Comparison of ENCODE assay signal across 20 mouse cellular contexts in genomic region chr2:166307551-166307950, GRCm38 (mm10).
A peak's percentile ranks its signal among the peaks of the same experiment; 100 is the strongest.
DNase-seq lines count a peak whose midpoint lies in the region; ATAC-seq and TF ChIP-seq lines count a peak whose summit lies in the region.
"Had no signal": no experiment of that assay in that cellular context is flagged by ENCODE, and none has a peak within 500 bp of the region (broad histone marks: within the 10 kb centered on the region; RNA-seq: fewer than 3 reads in every experiment).

No protein-coding gene starts in this region.

- H3K4me2 ChIP-seq in forebrain, embryonic 13.5 days = peak overlapping the region; percentile 5; the same call in 1 of the 2 replicates
- H3K4me2 ChIP-seq in forebrain, embryonic 12.5 days = no peak overlapping the region
- no peak overlapping the region for H3K4me2 ChIP-seq in limb, embryonic 13.5 days (replicated peaks)
- no peak overlapping the region for H3K4me2 ChIP-seq in hindbrain, postnatal 0 days (ENCODE audit: low read depth, low read length)
- H3K4me2 ChIP-seq: heart, embryonic 13.5 days; intestine, embryonic 15.5 days had no signal

- DNase-seq in limb, embryonic 10.5 days (ENCODE audit: low spot score) = no peak
- DNase-seq in retina, postnatal 1 day = peak; percentile 79
- DNase-seq in retina, embryonic 14.5 days (ENCODE audit: low spot score) = no peak
- DNase-seq in hindbrain, postnatal 0 days (ENCODE audit: low spot score) = peak; percentile 23
- DNase-seq in yolk sac, embryonic 10.5 days (ENCODE audit: low spot score) = no peak
- DNase-seq: adrenal gland, adult 2 months; adrenal gland, postnatal 25 days; cerebellum, adult 2 months; cerebellum, postnatal 10 days; forebrain, postnatal 0 days; gastrocnemius, postnatal 14 days; heart, postnatal 36 days; kidney, adult 18-20 months had no signal

- no peaks in the 10 kb centered on the region for H3K9me3 ChIP-seq in forebrain, embryonic 13.5 days (replicated peaks)
- H3K9me3 ChIP-seq in forebrain, embryonic 12.5 days = no peaks in the 10 kb centered on the region
- no peaks in the 10 kb centered on the region for H3K9me3 ChIP-seq in limb, embryonic 13.5 days
- H3K9me3 ChIP-seq in limb, embryonic 10.5 days (replicated peaks) = no peaks in the 10 kb centered on the region
- H3K9me3 ChIP-seq in hindbrain, postnatal 0 days (ENCODE audit: low read length) = no peaks in the 10 kb centered on the region
- H3K9me3 ChIP-seq: heart, embryonic 13.5 days; intestine, embryonic 15.5 days had no signal

- H3K9ac ChIP-seq in forebrain, embryonic 13.5 days = no peak overlapping the region
- H3K9ac ChIP-seq in forebrain, embryonic 12.5 days = no peak overlapping the region
- H3K9ac ChIP-seq in limb, embryonic 13.5 days = 0 out of 2 replicates have a peak overlapping the region, but pooled peaks have one; percentile 35
- H3K9ac ChIP-seq in hindbrain, postnatal 0 days (replicated peaks; ENCODE audit: low read length) = no peak overlapping the region
- H3K9ac ChIP-seq: forebrain, postnatal 0 days; heart, embryonic 13.5 days; intestine, embryonic 15.5 days had no signal

- TF ChIP-seq CTCF in hindbrain, postnatal 0 days (IDR thresholded peaks at IDR 0.05; ENCODE audit: low read depth) = no peak

- no peaks in the 10 kb centered on the region for H3K36me3 ChIP-seq in forebrain, embryonic 13.5 days (ENCODE audit: poor library complexity, severe bottlenecking)
- H3K36me3 ChIP-seq in forebrain, embryonic 12.5 days (replicated peaks) = no peaks in the 10 kb centered on the region
- no peaks in the 10 kb centered on the region for H3K36me3 ChIP-seq in limb, embryonic 13.5 days
- H3K36me3 ChIP-seq in limb, embryonic 10.5 days = no peaks in the 10 kb centered on the region
- H3K36me3 ChIP-seq in hindbrain, postnatal 0 days (ENCODE audit: insufficient read depth, low read length) = no peaks in the 10 kb centered on the region
- H3K36me3 ChIP-seq: heart, embryonic 13.5 days; intestine, embryonic 15.5 days had no signal

- 43% methylated on average over 13 of the region's 13 CpGs for WGBS in forebrain, embryonic 13.5 days
- 56% methylated on average over 13 of the region's 13 CpGs for WGBS in forebrain, embryonic 12.5 days
- WGBS in limb, embryonic 13.5 days = 72% methylated on average over 13 of the region's 13 CpGs
- WGBS in limb, embryonic 10.5 days = 86% methylated on average over 13 of the region's 13 CpGs
- WGBS in hindbrain, postnatal 0 days = 22% methylated on average over 13 of the region's 13 CpGs

- peaks cover 35% of the 10 kb centered on the region for H3K4me1 ChIP-seq in forebrain, embryonic 13.5 days
- peaks cover 38% of the 10 kb centered on the region for H3K4me1 ChIP-seq in forebrain, embryonic 12.5 days
- H3K4me1 ChIP-seq in limb, embryonic 13.5 days = peaks cover 21% of the 10 kb centered on the region
- H3K4me1 ChIP-seq in limb, embryonic 10.5 days = peaks cover 37% of the 10 kb centered on the region
- 0 out of 2 replicates have a peak, but pooled peaks cover 4% of the 10 kb centered on the region for H3K4me1 ChIP-seq in hindbrain, postnatal 0 days (ENCODE audit: insufficient read depth, low read length)

- H3K27ac ChIP-seq in forebrain, embryonic 13.5 days = no peak overlapping the region
- H3K27ac ChIP-seq in forebrain, embryonic 12.5 days = no peak overlapping the region
- H3K27ac ChIP-seq in limb, embryonic 13.5 days = no peak overlapping the region
- H3K27ac ChIP-seq in limb, embryonic 10.5 days = no peak overlapping the region; the same call in none of the 2 replicates
- H3K27ac ChIP-seq in hindbrain, postnatal 0 days = no peak overlapping the region
- H3K27ac ChIP-seq: heart, embryonic 13.5 days; intestine, embryonic 15.5 days had no signal

- no peak overlapping the region for H3K4me3 ChIP-seq in forebrain, embryonic 13.5 days
- H3K4me3 ChIP-seq in forebrain, embryonic 12.5 days (replicated peaks) = no peak overlapping the region
- H3K4me3 ChIP-seq in limb, embryonic 13.5 days = no peak overlapping the region
- no peak overlapping the region for H3K4me3 ChIP-seq in limb, embryonic 10.5 days
- no peak overlapping the region for H3K4me3 ChIP-seq in hindbrain, postnatal 0 days (ENCODE audit: low read length)
- H3K4me3 ChIP-seq: heart, embryonic 13.5 days; intestine, embryonic 15.5 days had no signal

- H3K27me3 ChIP-seq in forebrain, embryonic 13.5 days = peaks cover 10% of the 10 kb centered on the region; the same call in 1 of the 2 replicates
- peaks cover 16% of the 10 kb centered on the region for H3K27me3 ChIP-seq in forebrain, embryonic 12.5 days
- no peaks in the 10 kb centered on the region for H3K27me3 ChIP-seq in limb, embryonic 13.5 days
- no peaks in the 10 kb centered on the region for H3K27me3 ChIP-seq in limb, embryonic 10.5 days (ENCODE audit: low read depth, poor library complexity, severe bottlenecking)
- peaks cover 9% of the 10 kb centered on the region; the same call in 1 of the 2 replicates for H3K27me3 ChIP-seq in hindbrain, postnatal 0 days (ENCODE audit: insufficient read depth, low read length)
- H3K27me3 ChIP-seq: heart, embryonic 13.5 days; intestine, embryonic 15.5 days; Patski had no signal

- no peak for ATAC-seq in forebrain, embryonic 13.5 days
- ATAC-seq in forebrain, embryonic 12.5 days (ENCODE audit: low FRiP score) = no peak
- ATAC-seq in limb, embryonic 13.5 days (ENCODE audit: low FRiP score, low read depth) = no peak
- ATAC-seq in hindbrain, postnatal 0 days = no peak
- ATAC-seq: activated CD4-positive, CD25-positive, alpha-beta regulatory T cell, adult 4 months; forebrain, postnatal 0 days; intestine, embryonic 15.5 days; Patski had no signal

Comparison
In these comparisons a context has a peak if more than half of its experiments do, and no peak if none do; other contexts are left out.
1. DNase-seq: peak in retina, postnatal 1 day (single experiment) and hindbrain, postnatal 0 days (single experiment); none in limb, embryonic 10.5 days (single experiment), retina, embryonic 14.5 days (single experiment) and yolk sac, embryonic 10.5 days (single experiment).